Mouse (Mus musculus): ENCODE data around the gene Pde2a. TPM values are rescaled to one million over a fixed set of nuclear protein-coding genes. Genes with fewer than 3 reads are reported as not detected.
A peak's percentile ranks its signal among the peaks of the same experiment; 100 is the strongest.

Pde2a gene
- polyA plus RNA-seq, 1 experiment from 2014 or later: 18.3 TPM

- WGBS: 83% methylated on average over 5 of the region's 5 CpGs
- Histone ChIP-seq H3K9me3 (no peaks in the 10 kb centered on the region), H3K27ac (no peak overlapping the region), H3K27me3 (ENCODE audit: insufficient read depth, poor library complexity, severe bottlenecking) (no peaks in the 10 kb centered on the region), H3K4me3 (no peak overlapping the region), H3K4me1 (replicated peaks) (peaks cover 21% of the 10 kb centered on the region; the same call in 1 of the 2 replicates), H3K36me3 (no peaks in the 10 kb centered on the region)
- DNase-seq (ENCODE audit: low spot score): no peak
Observed at GRCm38 (mm10) chr7:101487102-101487501, 65.6 kb downstream of the Pde2a start.

DNA sequence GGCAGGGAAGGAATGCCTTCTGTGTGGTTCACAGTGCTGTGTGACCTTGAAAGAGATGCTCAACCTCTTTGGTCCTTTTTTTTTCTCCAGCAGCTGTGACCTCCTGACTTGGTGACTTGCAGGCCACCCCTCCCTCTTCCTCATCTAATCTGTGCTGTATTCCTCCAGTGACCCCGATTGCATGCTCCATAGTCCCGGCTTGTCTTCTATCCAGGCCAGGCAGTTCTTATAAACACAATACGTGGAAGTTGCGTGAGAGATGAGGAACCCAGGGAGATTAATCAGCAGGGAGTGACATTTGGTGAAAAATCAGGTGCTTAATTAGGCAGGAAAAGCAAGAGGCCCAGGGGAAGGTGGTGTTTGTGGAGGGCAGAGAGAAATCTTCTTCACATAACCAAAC, 69.5 kb downstream of the Pde2a start:
- Histone ChIP-seq H3K4me1 (replicated peaks) (peaks cover 4% of the 10 kb centered on the region; the same call in 1 of the 2 replicates), H3K27ac (no peak overlapping the region), H3K4me3 (no peak overlapping the region), H3K36me3 (no peaks in the 10 kb centered on the region), H3K9me3 (no peaks in the 10 kb centered on the region), H3K27me3 (ENCODE audit: insufficient read depth, poor library complexity, severe bottlenecking) (no peaks in the 10 kb centered on the region)
- WGBS: 69% methylated on average over 4 of the region's 4 CpGs
- DNase-seq (ENCODE audit: low spot score): no peak

DNA sequence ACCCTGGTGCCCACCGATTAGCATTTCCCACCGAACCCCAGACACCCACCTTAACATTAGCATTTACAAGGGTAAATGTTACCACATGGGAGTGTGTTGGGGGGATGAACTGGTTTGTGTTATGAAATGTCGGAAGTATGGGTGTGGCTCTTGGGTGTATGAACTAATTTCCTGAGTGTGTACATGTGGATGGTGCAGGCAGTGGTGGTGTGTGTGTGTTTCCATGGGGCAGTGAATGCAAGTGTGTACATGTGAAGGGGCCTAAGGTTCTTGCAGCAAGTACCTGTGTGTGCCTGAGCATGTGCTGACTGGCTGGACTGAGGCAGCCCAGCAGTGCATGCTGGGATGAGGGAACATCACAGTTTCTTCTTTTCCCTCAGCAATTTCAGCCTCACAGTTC, 76.9 kb downstream of the Pde2a start:
- Histone ChIP-seq H3K4me1 (replicated peaks) (peaks cover 20% of the 10 kb centered on the region), H3K27me3 (ENCODE audit: insufficient read depth, poor library complexity, severe bottlenecking) (peaks cover 17% of the 10 kb centered on the region), H3K27ac (no peak overlapping the region), H3K36me3 (no peaks in the 10 kb centered on the region), H3K4me3 (no peak overlapping the region), H3K9me3 (peaks cover 3% of the 10 kb centered on the region)
- no peak for DNase-seq (ENCODE audit: low spot score)
- WGBS: 93% methylated on average over 3 of the region's 3 CpGs

DNA sequence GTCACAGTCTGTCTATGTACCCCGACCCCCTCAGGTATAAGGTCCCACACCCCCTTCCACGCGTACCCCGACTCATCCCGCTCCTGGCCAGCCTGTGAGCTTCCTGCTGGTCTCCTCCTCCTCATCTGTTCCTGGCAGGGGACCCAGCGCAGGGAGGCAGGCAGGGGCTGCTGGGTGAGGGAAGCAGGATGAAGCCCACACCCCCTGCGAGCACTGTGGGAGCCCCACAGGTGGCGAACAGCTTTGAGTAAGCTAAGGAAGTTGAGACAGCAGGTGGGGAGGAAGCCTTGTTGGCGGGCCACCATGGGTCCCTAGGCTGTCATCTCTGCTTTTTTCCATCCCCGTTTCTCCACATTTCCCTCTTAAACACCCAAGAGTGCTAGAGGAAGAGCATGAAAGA, 77.8 kb downstream of the Pde2a start:
- 41% methylated on average over 10 of the region's 10 CpGs for WGBS
- no peaks in the 10 kb centered on the region for H3K36me3 ChIP-seq
- peaks cover 26% of the 10 kb centered on the region for H3K27me3 ChIP-seq (ENCODE audit: insufficient read depth, poor library complexity, severe bottlenecking)
- no peak overlapping the region for H3K4me3 ChIP-seq
- H3K4me1 ChIP-seq (replicated peaks): peaks cover 29% of the 10 kb centered on the region
- peaks cover 3% of the 10 kb centered on the region for H3K9me3 ChIP-seq
- no peak overlapping the region for H3K27ac ChIP-seq
- DNase-seq (ENCODE audit: low spot score): no peak

DNA sequence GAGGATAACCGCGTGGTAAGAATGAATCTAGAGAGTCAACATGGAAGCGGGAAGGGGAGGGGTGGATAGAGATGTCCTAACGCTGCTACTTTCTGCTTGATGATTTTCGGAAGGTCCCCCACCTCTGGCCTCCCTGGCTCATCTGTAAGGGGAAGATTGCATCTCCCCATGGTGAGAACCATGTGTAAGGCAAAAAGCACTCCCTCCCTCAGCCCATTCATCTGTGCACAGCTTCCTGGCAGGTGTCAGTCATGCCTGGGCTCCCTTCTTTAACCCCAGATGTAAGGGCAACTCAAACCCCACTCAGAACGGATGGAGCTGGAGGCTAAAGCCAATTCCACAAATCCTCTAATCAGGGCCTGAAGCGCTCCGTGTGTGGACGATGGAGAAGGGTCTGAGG, 78.2 kb downstream of the Pde2a start:
- Histone ChIP-seq H3K27ac (no peak overlapping the region), H3K4me1 (replicated peaks) (peaks cover 33% of the 10 kb centered on the region), H3K36me3 (no peaks in the 10 kb centered on the region), H3K27me3 (ENCODE audit: insufficient read depth, poor library complexity, severe bottlenecking) (peaks cover 30% of the 10 kb centered on the region), H3K4me3 (no peak overlapping the region), H3K9me3 (peaks cover 3% of the 10 kb centered on the region)
- 74% methylated on average over 9 of the region's 9 CpGs for WGBS
- DNase-seq (ENCODE audit: low spot score): no peak

DNA sequence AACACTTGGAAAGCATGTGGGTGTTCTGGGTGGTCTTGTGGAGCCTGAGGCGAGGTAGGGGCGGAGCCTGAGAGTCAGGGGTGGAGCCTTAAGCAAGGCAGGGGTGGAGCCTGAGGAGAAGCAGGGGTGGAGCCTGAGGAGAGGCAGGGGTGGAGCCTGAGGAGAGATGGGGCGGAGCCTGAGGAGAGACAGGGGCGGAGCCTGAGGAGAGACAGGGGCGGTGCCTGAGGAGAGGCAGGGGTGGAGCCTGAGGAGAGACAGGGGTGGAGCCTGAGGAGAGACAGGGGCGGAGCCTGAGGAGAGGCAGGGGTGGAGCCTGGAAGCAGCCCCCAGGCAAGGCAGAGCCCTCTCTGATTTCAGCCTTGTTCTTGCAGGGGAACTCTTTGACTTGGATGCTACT, 79.7 kb downstream of the Pde2a start:
- Histone ChIP-seq H3K4me3 (no peak overlapping the region), H3K4me1 (replicated peaks) (peaks cover 34% of the 10 kb centered on the region), H3K27me3 (ENCODE audit: insufficient read depth, poor library complexity, severe bottlenecking) (peaks cover 46% of the 10 kb centered on the region), H3K27ac (no peak overlapping the region), H3K9me3 (peaks cover 3% of the 10 kb centered on the region), H3K36me3 (no peaks in the 10 kb centered on the region)
- WGBS: 77% methylated on average over 6 of the region's 6 CpGs
- DNase-seq (ENCODE audit: low spot score): no peak

- peaks cover 3% of the 10 kb centered on the region for H3K9me3 ChIP-seq
- H3K27ac ChIP-seq: no peak overlapping the region
- peaks cover 48% of the 10 kb centered on the region for H3K27me3 ChIP-seq (ENCODE audit: insufficient read depth, poor library complexity, severe bottlenecking)
- no peak overlapping the region for H3K4me3 ChIP-seq
- H3K4me1 ChIP-seq (replicated peaks): peaks cover 29% of the 10 kb centered on the region
- no peak for DNase-seq (ENCODE audit: low spot score)
- 73% methylated on average over 6 of the region's 6 CpGs for WGBS
- no peaks in the 10 kb centered on the region for H3K36me3 ChIP-seq
Observed at GRCm38 (mm10) chr7:101501675-101502074, 80.2 kb downstream of the Pde2a start.

DNA sequence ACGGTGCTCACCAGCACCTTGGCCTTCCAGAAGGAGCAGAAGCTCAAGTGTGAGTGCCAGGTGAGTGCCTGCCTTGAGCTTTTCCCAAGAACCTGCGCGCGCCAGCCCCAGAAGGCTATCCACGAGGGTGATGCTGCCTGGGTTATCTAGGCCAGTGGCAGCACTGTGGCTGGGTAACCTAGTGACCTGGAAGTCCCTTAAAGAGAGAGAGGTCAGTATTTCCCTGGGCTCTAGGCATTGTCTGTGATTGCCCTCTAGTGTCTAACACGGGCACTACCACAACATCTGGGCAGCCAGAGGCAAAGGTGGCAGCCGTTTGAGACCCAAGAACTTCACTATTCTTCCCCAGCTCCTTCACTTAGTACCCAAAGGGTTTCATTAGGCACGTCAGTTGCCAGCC, 81.9 kb downstream of the Pde2a start:
- H3K4me1 ChIP-seq (replicated peaks): peaks cover 24% of the 10 kb centered on the region
- no peaks in the 10 kb centered on the region for H3K36me3 ChIP-seq
- peaks cover 57% of the 10 kb centered on the region for H3K27me3 ChIP-seq (ENCODE audit: insufficient read depth, poor library complexity, severe bottlenecking)
- peak; percentile 72 for DNase-seq (ENCODE audit: low spot score)
- H3K9me3 ChIP-seq: peaks cover 3% of the 10 kb centered on the region
- H3K4me3 ChIP-seq: no peak overlapping the region
- 26% methylated on average over 8 of the region's 8 CpGs for whole genome bisulfite sequencing
- no peak overlapping the region for H3K27ac ChIP-seq

- Histone ChIP-seq H3K27ac (no peak overlapping the region), H3K9me3 (peaks cover 3% of the 10 kb centered on the region), H3K4me1 (replicated peaks) (peaks cover 28% of the 10 kb centered on the region), H3K4me3 (no peak overlapping the region), H3K36me3 (no peaks in the 10 kb centered on the region), H3K27me3 (ENCODE audit: insufficient read depth, poor library complexity, severe bottlenecking) (peaks cover 57% of the 10 kb centered on the region)
- 47% methylated on average over 7 of the region's 7 CpGs for WGBS
- no peak for DNase-seq (ENCODE audit: low spot score)
Observed at GRCm38 (mm10) chr7:101503803-101504202, 82.3 kb downstream of the Pde2a start.

DNA sequence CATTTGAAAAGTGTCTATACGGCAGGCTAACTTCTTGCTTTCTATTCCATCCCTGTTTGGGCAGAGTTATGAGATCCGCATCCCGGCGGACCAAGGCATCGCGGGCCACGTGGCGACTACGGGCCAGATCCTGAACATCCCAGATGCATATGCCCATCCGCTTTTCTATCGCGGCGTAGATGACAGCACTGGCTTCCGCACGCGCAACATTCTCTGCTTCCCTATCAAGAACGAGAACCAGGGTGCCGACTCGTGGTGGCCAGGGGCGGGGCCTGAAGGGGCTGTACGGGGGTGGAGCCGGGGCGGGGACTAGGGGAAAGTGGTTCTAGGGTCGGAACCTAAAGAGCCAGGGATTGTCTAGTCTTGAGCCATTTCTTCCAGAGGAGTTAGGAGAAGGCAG, 83.0 kb downstream of the Pde2a start:
- 9% methylated on average over 24 of the region's 24 CpGs for WGBS
- Histone ChIP-seq H3K4me3 (peak overlapping the region; percentile 37), H3K27me3 (ENCODE audit: insufficient read depth, poor library complexity, severe bottlenecking) (peaks cover 50% of the 10 kb centered on the region), H3K4me1 (replicated peaks) (peaks cover 35% of the 10 kb centered on the region), H3K9me3 (peaks cover 3% of the 10 kb centered on the region), H3K27ac (no peak overlapping the region), H3K36me3 (no peaks in the 10 kb centered on the region)
- peak; percentile 39 for DNase-seq (ENCODE audit: low spot score)

GRCm38 (mm10) chr7:101509212-101509611, 87.7 kb downstream of the Pde2a start:
- Histone ChIP-seq H3K4me1 (replicated peaks) (peaks cover 40% of the 10 kb centered on the region), H3K4me3 (no peak overlapping the region), H3K27ac (peak overlapping the region; percentile 46; the same call in 1 of the 2 replicates), H3K36me3 (no peaks in the 10 kb centered on the region), H3K9me3 (no peaks in the 10 kb centered on the region), H3K27me3 (ENCODE audit: insufficient read depth, poor library complexity, severe bottlenecking) (peaks cover 38% of the 10 kb centered on the region)
- 38% methylated on average over 2 of the region's 2 CpGs for WGBS
- DNase-seq (ENCODE audit: low spot score): no peak

DNA sequence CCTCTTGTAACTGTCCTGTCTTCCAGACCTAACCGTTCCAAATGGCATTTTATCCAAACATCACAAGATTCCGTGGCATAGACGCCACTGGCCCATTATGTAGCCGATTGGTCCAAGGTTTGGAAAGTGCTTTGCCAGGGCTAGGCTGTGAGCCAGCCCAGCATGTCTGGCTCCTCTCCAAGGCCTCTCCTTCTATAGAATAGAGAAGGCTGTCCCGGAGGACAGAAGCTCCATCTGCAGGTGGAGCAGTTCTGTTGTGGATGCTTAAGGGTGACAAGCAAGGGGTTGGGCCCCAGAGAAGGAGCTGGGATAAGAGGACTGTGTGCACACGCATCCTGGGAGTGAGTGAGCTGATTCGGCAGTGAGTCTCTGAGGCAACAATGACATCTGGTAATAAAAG, 92.2 kb downstream of the Pde2a start:
- Histone ChIP-seq H3K4me3 (no peak overlapping the region), H3K27ac (no peak overlapping the region), H3K36me3 (no peaks in the 10 kb centered on the region), H3K4me1 (replicated peaks) (peaks cover 30% of the 10 kb centered on the region), H3K27me3 (ENCODE audit: insufficient read depth, poor library complexity, severe bottlenecking) (0 out of 2 replicates have a peak, but pooled peaks cover 7% of the 10 kb centered on the region), H3K9me3 (no peaks in the 10 kb centered on the region)
- WGBS: 88% methylated on average over 7 of the region's 7 CpGs
- no peak for DNase-seq (ENCODE audit: low spot score)

- no peak for DNase-seq (ENCODE audit: low spot score)
- H3K9me3 ChIP-seq: no peaks in the 10 kb centered on the region
- peak overlapping the region; percentile 62 for H3K27ac ChIP-seq
- no peak overlapping the region for H3K4me3 ChIP-seq
- 84% methylated on average over 6 of the region's 6 CpGs for WGBS
- H3K4me1 ChIP-seq (replicated peaks): peaks cover 19% of the 10 kb centered on the region; the same call in 1 of the 2 replicates
- no peaks in the 10 kb centered on the region for H3K36me3 ChIP-seq
- H3K27me3 ChIP-seq (ENCODE audit: insufficient read depth, poor library complexity, severe bottlenecking): 0 out of 2 replicates have a peak, but pooled peaks cover 7% of the 10 kb centered on the region
Observed at GRCm38 (mm10) chr7:101514768-101515167, 93.3 kb downstream of the Pde2a start.

GRCm38 (mm10) chr7:101515295-101515694, 93.8 kb downstream of the Pde2a start:
- H3K27me3 ChIP-seq (ENCODE audit: insufficient read depth, poor library complexity, severe bottlenecking): 0 out of 2 replicates have a peak, but pooled peaks cover 7% of the 10 kb centered on the region
- H3K9me3 ChIP-seq: no peaks in the 10 kb centered on the region
- DNase-seq (ENCODE audit: low spot score): no peak
- no peak overlapping the region for H3K27ac ChIP-seq
- peaks cover 14% of the 10 kb centered on the region; the same call in 1 of the 2 replicates for H3K4me1 ChIP-seq (replicated peaks)
- WGBS: 63% methylated on average over 6 of the region's 6 CpGs
- H3K4me3 ChIP-seq: no peak overlapping the region
- H3K36me3 ChIP-seq: no peaks in the 10 kb centered on the region

All from hindbrain, embryonic 10.5 days (tissue).